Mouse (Mus musculus) adrenal gland, adult (tissue): ENCODE data around the gene Gca.
A peak's percentile ranks its signal among the peaks of the same experiment; 100 is the strongest.
"Not testable (repeated sequence)": the region's sequence is repeated elsewhere in the genome, so short reads cannot be mapped to it uniquely, and the experiment has no call there.

Experiments used
- DNase-seq, 2 experiments: peaks; one replicate each; pipeline ENCODE4 v3.0.0; 2022 to 2023; ENCODE audit warnings: low spot score in 1 of 2; ENCODE audit not compliant: inconsistent age in 2 of 2

Gene Gca

DNA sequence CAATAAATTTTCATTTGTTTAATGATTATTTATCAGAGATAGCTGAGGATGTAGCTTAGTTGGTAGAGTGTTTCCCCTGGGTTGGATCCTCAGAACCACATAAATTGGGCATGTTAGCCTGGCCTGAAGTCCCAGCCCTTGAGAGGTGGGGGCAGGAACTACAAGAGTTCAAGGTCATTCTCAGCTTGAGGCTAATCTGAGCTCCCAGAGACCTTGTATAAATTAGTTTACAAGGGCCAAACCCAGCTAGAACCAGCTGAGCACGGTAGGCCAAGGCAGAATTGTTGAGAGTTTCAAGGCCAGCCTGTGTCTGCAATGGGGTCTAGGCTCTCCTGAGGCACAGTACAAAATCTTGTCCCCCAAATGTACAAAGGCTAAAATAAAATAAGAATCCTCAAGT lies 1.5 kb downstream of the Gca start:
- no peak for DNase-seq

DNA sequence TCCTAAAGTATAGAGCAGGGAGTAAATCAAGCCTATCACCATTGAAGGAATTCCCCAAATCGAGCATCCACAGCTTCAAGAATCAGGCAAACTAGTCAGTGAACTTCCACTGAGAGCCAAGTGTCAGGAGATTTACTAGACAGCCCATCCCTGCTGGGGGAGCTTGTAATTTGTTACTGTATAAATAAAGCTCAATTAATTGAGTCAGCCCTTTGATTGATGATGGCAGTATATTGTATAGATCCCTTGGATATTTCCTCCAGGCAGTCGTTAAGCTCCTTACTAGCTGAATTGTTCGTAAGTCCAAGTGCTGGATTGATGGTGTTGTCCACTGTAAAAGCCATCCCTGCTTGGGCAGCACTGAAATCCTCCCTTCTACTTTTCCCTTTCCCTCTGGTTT lies 5.8 kb downstream of the Gca start:
- no peak for DNase-seq

DNA sequence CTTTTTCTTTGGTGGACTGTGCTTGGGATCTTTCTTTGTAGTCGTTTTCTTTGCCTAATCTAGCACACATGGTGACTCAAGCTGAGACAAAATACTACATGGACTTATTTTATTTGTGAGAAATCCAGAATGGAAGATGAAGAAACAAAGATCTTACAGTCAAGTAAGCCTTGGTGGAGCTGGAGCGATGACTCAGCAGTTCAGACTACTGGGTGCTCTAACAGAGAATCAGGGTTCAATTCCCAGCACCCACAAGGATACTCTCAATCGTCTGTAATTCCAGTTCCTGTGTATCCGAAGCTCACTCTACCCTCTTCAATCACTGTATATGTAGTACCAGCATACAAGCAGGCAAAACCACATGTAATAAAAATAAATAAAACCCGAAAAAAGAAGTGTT lies 6.2 kb downstream of the Gca start:
- no peak for DNase-seq

DNA sequence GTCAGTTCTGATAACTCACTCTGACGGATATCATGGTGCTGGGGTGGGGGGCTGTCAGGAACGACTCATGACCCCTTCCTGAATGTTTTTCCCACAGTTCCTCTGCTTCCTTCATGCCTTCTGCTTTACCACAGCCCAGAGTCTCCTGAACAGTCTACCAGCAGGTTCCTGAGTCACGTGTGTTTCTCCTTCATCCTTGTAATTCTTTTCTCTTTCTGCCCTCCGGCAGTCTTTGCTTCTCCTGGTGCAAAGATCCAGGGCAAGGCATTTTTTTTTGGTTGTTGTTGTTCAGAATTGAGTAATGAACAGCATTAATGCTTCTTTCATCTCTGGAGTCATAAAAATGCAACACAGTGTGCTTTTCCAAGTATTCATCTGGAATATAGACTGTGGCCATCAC lies 6.7 kb downstream of the Gca start:
- no peak for DNase-seq

DNA sequence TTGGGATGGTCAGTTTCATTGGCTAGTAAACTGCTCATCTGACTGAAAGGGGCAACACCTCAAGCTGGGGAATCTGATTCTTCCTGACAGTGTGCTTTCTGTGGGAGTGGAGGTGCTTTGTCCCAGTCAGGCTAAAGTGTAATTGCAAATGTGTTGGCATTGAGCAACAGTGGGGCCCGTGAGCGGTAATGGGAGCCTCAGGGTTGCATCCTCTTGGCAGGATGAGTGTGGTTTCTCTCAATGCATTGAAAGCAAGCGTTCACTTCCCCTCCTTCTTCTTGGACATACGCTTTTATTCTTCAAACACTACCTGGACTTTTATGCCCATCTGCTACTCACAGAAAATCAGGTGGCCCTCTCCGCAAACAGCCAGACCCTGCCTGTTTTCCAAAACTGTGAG lies 8.7 kb downstream of the Gca start:
- DNase-seq = no peak

DNA sequence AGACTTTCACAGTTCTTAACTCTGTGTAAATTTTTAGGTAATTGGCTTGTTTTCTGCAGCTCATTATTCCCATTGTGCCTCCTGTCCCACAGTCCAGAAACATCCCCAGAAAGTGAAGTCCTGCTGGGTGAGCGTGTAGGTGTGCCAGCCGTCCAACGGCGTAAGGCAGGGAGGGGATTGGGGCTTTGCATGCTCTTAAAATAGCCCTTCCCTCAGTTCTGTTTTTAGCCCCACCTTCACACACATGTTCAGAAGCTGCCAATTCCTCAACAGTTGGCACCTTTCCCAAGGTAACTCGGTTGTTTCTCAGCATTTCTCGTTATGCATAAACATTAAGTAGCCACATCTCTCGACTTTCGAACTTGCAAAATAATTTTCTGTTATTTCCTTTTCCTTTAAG lies 17.6 kb downstream of the Gca start:
- peak in 1 of 2 experiments; percentile 59 for DNase-seq

DNA sequence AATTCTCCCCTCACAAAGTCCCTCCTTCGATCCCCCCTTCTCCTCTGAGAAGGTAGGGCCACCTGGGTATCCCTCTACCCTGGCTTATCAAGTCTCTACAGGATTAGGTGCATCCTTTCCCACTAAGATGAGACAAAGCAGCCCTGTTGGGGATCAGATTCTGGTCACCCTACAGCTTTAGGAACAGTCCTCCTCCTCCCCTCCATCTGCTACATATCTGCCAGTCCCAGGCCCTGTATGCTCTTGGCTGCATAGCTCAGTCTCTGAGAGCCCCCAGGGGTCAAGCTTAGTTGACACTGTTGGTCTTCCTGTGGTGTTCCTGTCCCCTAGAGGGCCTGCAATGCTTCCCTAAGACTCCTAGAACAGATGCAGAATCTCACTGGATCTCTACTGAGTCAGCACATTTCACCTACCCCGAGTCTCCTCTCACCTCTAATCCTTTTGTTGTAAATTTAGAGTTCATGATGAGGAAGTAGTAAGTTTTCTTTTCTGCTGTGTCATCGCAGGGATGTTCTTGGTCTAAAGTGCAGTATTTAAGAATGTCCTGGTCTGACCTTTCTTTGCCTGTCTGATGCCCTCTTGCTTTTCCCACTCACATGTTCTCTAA lies 21.0 kb downstream of the Gca start:
- no peak for DNase-seq

DNA sequence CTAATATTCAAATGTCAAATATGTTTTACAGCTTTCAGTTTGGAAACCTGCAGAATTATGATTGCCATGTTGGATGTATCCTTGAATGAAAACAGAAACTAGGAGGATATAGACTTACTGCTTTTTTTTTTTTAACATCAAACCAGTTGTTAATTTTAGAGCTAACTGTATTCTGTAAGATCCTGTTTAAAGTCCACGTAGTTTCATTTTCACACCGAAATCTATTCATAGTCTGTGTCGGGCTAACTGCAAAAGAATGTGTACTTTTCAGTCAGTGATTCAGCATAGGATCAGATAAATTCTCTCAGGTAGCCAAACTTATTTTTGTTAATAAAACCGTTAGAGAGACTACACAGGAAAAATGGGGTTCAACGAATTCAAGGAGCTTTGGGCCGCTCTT lies 21.8 kb downstream of the Gca start:
- DNase-seq = no peak

DNA sequence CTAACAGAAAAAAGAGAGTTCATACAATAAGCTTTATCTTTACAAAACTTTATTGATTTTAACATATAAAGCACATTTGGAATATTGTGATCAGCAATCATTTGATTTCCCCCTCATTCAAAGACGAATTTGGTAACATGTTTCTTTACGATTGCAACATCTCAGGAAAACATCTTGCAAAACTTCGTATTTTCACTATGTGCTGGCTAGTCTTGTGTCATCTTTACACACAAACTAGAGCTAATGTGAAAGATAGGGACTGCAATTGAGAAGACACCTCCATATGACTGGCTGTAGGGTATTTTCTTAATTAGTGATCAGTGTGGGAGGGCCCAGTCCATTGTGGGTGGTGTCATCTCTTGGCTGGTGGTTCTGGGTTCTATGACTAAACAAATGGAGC lies 42.2 kb downstream of the Gca start:
- no peak for DNase-seq

DNA sequence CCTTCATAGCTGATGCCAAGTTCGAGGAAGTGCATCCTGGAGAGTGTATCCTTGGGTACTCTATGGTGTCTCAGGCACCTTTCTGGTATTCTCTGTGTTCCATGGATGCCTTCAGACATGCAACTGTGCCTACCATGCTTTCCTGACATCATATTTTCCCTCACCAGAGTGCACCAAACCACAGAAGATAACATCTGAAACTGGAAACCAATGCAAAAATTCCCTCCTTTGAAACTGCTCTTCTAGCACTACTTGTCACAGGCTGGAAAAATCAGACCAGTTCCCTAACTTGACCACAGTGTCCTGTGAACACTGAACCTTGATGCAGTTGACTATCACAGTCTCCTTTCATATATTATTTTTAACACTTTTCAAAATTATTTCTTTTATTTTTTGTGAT lies 45.5 kb downstream of the Gca start:
- no peak for DNase-seq

DNA sequence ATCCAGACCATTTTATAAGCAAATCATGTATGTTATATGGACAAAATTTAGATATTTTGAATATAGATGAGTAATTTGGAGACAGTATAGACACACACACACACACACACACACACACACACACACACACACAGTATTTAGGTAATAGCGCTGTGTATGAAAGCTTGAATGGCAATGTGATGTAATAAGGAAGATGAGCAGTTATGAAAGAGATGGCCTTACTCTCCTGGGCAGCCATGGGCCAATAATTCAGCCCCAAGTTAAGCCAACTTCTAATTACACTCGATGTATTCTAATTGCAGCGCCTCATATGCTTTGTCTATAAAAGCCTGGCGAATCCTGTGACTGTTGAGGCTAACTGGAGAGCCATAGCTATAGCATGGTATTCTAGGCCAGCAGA lies 50.3 kb downstream of the Gca start:
- DNase-seq = not testable (repeated sequence)

DNA sequence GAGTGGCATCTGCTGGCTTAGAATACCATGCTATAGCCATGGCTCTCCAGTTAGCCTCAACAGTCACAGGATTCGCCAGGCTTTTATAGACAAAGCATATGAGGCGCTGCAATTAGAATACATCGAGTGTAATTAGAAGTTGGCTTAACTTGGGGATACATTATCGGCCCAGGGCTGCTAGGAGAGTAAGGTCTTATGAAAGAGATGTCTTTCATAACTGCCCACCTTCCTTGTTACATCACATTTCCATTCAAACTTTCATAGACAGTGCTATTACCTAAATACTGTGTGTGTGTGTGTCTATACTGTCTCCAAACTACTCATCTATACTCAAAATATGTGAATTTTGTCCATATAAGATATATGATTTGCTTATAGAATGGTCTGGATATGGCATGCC lies 51.2 kb downstream of the Gca start:
- DNase-seq = no peak

DNA sequence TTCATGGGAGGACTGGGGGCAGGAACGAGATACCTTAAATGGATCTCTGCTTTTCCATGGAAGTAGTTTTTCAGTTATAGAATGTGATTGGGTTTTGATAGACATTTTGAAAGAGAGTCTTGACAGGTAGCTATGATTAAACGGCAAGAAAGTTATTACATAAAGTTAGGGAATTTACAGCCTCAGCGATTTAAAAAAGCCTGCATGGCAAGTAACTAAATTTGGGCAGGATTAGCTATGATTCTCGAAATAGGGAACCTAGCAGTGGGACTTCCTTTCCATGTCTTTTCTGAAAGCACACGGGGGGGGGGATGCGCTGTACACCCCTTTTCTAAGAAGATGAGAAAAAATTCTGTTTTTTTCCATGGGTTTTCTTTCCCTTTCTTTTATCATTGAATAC lies 53.2 kb downstream of the Gca start:
- no peak for DNase-seq

DNA sequence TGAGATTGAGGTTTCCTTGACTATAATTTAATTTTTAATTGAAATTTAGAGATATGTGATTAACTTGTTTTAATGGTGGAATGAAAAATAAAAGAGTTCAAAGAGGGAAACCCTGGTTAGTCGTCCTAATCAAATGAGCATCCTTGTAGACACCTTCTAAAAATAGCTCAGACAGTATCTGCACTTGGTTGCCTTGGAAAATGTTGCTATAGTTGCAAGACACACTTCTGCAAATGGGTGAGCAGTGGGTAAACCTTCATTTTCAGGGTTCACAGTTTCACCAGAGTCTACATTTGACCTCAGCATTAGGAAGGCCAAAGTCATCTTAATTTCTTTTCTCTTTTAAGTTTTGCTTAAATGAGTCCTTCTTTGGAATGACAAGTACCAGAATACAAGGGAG lies 54.3 kb downstream of the Gca start:
- DNase-seq = no peak

DNA sequence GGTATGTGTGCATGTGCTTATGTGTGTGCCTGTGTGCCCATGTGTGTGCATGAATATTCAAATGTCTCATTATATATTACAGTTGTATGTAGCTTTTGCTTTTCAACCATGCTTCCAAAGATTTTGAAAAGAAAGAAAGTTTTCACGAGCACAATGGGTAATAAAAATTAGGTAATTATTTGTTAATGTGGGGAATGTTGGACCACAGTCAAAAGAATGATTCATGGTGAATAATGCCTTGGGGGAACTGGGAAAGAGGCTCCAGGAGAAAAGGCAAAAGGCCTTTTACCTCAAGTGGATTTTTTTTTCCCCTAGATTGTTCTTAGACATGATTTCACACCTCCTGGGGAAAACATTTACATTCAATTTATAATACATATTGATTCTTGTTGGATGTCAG lies 61.9 kb downstream of the Gca start:
- peak in 1 of 2 experiments; percentile 48 for DNase-seq

DNA sequence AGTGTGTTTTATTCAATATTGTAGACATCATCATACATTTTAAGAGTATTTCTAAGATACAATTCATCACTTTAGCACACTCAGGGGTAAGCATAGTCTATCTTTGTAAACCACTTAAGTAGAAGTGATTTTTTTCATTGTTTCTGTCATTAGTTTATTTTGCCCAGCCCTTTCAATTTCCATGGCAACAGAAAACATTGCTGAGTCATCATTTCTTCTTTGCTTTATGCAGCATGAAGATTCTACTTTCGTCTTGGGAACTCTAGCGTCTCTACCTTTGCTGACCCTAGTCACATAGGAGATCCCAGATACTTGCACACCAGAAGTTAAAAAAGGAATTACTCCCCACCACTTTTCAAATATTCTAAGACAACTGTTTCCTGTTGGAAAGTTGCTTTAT lies 63.6 kb downstream of the Gca start:
- DNase-seq = no peak

DNA sequence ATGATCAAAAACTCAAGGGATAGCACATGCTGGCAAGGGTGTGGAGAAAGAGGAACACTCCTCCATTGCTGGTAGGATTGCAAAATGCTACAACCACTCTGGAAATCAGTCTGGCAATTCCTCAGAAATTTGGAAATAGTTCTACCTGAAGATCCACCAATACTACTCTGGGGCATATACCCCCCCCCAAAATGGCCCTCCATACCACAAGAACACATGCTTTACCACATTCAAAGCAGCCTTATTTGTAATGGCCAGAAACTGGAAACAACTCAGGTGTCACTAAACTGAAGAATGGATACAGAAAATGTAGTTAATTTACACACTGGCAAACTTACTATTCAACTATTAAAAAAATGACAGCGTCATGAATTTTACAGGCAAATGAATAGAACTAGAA lies 66.6 kb downstream of the Gca start:
- no peak for DNase-seq

DNA sequence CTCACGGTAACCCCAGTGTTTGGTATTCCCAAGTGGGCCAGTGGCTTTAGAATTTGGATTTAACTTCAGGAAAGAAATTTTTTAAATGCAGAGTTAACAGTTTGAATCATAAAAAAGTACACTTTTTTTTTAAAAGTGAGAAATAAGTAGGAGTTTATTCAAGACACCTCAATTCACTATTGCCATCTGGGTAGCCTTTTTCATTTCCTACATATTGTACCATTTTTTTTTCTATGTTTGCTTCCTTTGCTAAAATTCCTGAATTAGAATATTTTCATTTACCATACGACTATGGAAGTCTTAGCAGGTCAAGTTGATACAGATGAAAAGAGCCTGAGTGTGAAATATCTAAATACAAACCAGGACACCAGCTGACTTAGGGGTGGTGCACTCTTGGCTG lies 79.0 kb downstream of the Gca start:
- no peak for DNase-seq
